Mouse (Mus musculus) C2C12 (cell line): ENCODE data around the gene Dyrk1b.

Source experiments
- CEBPB ChIP-seq: IDR thresholded peaks from one replicate; pipeline ENCODE4 v1.6.1; 2011; ENCODE audit warnings: low read depth, mild to moderate bottlenecking, control low read depth, moderate library complexity
- CTCF ChIP-seq: IDR thresholded peaks from one replicate; pipeline ENCODE4 v1.5.1; 2011; ENCODE audit not compliant: control insufficient read depth, insufficient read depth, insufficient read length
- FOSL1 ChIP-seq: IDR thresholded peaks from one replicate; pipeline ENCODE4 v1.8.0; 2011; ENCODE audit warnings: mild to moderate bottlenecking, low read length; ENCODE audit not compliant: poor library complexity, insufficient read depth, severe bottlenecking
- MAX ChIP-seq: IDR thresholded peaks from one replicate; pipeline ENCODE4 v1.6.1; 2011; ENCODE audit warnings: mild to moderate bottlenecking, control low read depth
- MYOD1 ChIP-seq: IDR thresholded peaks from one replicate; pipeline ENCODE4 v1.6.1; 2011; ENCODE audit warnings: low read depth; ENCODE audit not compliant: control insufficient read depth, insufficient read length
- MYOG ChIP-seq: IDR thresholded peaks from one replicate; pipeline ENCODE4 v1.6.1; 2011; ENCODE audit not compliant: control insufficient read depth, insufficient read length; ENCODE audit errors: extremely low read depth
- USF1 ChIP-seq: IDR thresholded peaks from one replicate; pipeline ENCODE4 v1.6.1; 2011; ENCODE audit warnings: low read depth, mild to moderate bottlenecking, control low read depth, moderate library complexity

DNA sequence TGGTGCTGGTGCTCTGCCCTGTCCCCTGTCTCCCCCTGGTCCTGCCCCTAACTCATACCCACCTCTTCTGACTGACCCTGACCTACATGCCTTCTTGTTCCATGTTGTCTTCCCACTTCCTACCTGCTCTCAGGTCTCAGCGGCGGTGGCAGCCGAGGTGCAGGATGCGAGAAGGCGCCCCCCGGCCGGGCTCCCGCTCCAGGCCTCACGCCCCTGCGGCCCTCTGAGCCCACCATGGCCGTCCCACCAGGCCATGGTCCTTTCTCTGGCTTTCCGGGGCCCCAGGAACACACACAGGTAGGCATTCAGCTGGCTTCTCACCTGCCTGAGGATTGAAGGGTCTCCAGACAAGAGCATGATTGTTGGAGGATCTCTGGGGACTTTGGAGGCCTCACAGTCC, 2.1 kb downstream of the Dyrk1b start:
- TF ChIP-seq MAX = no peak
- no peak for TF ChIP-seq MYOG
- TF ChIP-seq FOSL1 = no peak
- no peak for TF ChIP-seq CTCF
- TF ChIP-seq MYOD1 = no peak
- TF ChIP-seq USF1 = no peak
- TF ChIP-seq CEBPB = no peak
